Mouse (Mus musculus) neural tube, embryonic 11.5 days (tissue): ENCODE results near the gene Hoxb1. TPM values are rescaled to one million over a fixed set of nuclear protein-coding genes. Genes with fewer than 3 reads are reported as not detected.

ENCODE experiments used
- ATAC-seq: fragments of 200-750 bp; cut with Nextera tagmentation; 2 replicates; pipeline ENCODE4 v1.8.0; 2017; ENCODE audit warnings: moderate number of reproducible peaks, mild to moderate bottlenecking, moderate TSS enrichment, moderate library complexity; ENCODE audit not compliant: insufficient read depth, low FRiP score, low TSS enrichment
- DNase-seq: peaks from one replicate; pipeline ENCODE4 v3.0.0-alpha.2; 2015; ENCODE audit warnings: low spot score
- H3K27ac ChIP-seq: fragments of 300-500 bp; sonication (generic); 2 replicates; pipeline ENCODE4 v1.5.1; 2014; ENCODE audit warnings: low read depth, mild to moderate bottlenecking, low read length
- H3K27me3 ChIP-seq: fragments of 300-500 bp; sonication (generic); 2 replicates; pipeline ENCODE4 v1.6.1; 2014; ENCODE audit warnings: mild to moderate bottlenecking, low read length, mixed read lengths; ENCODE audit not compliant: control insufficient read depth, insufficient read depth
- H3K36me3 ChIP-seq: fragments of 300-500 bp; sonication (generic); 2 replicates; pipeline ENCODE4 v1.6.1; 2014; ENCODE audit warnings: mild to moderate bottlenecking, low read length, moderate library complexity, mixed read lengths; ENCODE audit not compliant: control insufficient read depth, insufficient read depth
- H3K4me1 ChIP-seq: fragments of 300-500 bp; sonication (generic); 2 replicates; pipeline ENCODE4 v1.6.1; 2014; ENCODE audit warnings: low read length, mixed read lengths; ENCODE audit not compliant: control insufficient read depth, insufficient read depth
- H3K4me2 ChIP-seq: fragments of 300-500 bp; sonication (generic); 2 replicates; pipeline ENCODE4 v1.6.1; 2014; ENCODE audit warnings: low read depth, mild to moderate bottlenecking, moderate library complexity
- H3K4me3 ChIP-seq: fragments of 300-500 bp; sonication (generic); 2 replicates; pipeline ENCODE4 v1.5.1; 2014; ENCODE audit warnings: low read depth, low read length
- H3K9ac ChIP-seq: fragments of 300-500 bp; sonication (generic); 2 replicates; pipeline ENCODE4 v1.6.1; 2014; ENCODE audit warnings: mild to moderate bottlenecking, low read length
- H3K9me3 ChIP-seq: fragments of 300-500 bp; sonication (generic); 2 replicates; pipeline ENCODE4 v1.6.1; 2016; ENCODE audit warnings: low read length; ENCODE audit not compliant: control insufficient read depth
- WGBS: fragments of 180-500 bp; shearing (Covaris S2); extraction: QIAGEN DNeasy Blood & Tissue Kit; methylation state at CpG from one replicate; pipeline ENCODE4 v1.1.7; 2014; 5-methylcytosine and 5-hydroxymethylcytosine counted together
- polyA plus RNA-seq: library from polyadenylated mRNA; unstranded; fragments of >200 nt; fragmentation: Nextera tagmentation; extraction: Ambion mirVana; gene quantifications from 2 replicates; pipeline ENCODE4 v1.2.1, GENCODE M21; 2014

The Hoxb1 gene
- polyA plus RNA-seq, 1 experiment from 2014 or later, result 17.2 TPM

- peak overlapping the region; percentile 16 for H3K9ac ChIP-seq
- no peaks in the 10 kb centered on the region for H3K36me3 ChIP-seq
- H3K27me3 ChIP-seq, result no peaks in the 10 kb centered on the region
- peaks cover 25% of the 10 kb centered on the region for H3K4me1 ChIP-seq
- H3K9me3 ChIP-seq, result no peaks in the 10 kb centered on the region
- peak overlapping the region; percentile 67 for H3K27ac ChIP-seq
- peak; percentile 86 for DNase-seq
- peak overlapping the region; percentile 27 for H3K4me3 ChIP-seq
- peak; percentile 71 for ATAC-seq
- peak overlapping the region; percentile 63 for H3K4me2 ChIP-seq
- WGBS, result 2% methylated on average over 35 of the region's 36 CpGs
Observed at GRCm38 (mm10) chr11:96407191-96408072, 41.9 kb downstream of the Hoxb1 start.

- H3K4me2 ChIP-seq, result peak overlapping the region; percentile 63
- no peaks in the 10 kb centered on the region for H3K36me3 ChIP-seq
- no peaks in the 10 kb centered on the region for H3K9me3 ChIP-seq
- WGBS, result 34% methylated on average over 14 of the region's 14 CpGs
- H3K27ac ChIP-seq, result no peak overlapping the region
- no peak overlapping the region; the same call in 1 of the 2 replicates for H3K4me3 ChIP-seq
- ATAC-seq, result no peak; the same call in 1 of the 2 replicates
- H3K9ac ChIP-seq, result no peak overlapping the region
- H3K27me3 ChIP-seq, result no peaks in the 10 kb centered on the region
- no peak for DNase-seq
- peaks cover 29% of the 10 kb centered on the region for H3K4me1 ChIP-seq
Observed at GRCm38 (mm10) chr11:96408234-96409010, 42.9 kb downstream of the Hoxb1 start.

- DNase-seq (no peak), ATAC-seq (no peak)
- no peak overlapping the region for H3K9ac ChIP-seq
- WGBS, result 83% methylated on average over 5 of the region's 5 CpGs
- H3K4me3 ChIP-seq, result no peak overlapping the region
- no peak overlapping the region for H3K4me2 ChIP-seq
- H3K27me3 ChIP-seq, result no peaks in the 10 kb centered on the region
- H3K4me1 ChIP-seq, result peaks cover 31% of the 10 kb centered on the region
- H3K27ac ChIP-seq, result no peak overlapping the region
- no peaks in the 10 kb centered on the region for H3K36me3 ChIP-seq
- no peaks in the 10 kb centered on the region for H3K9me3 ChIP-seq
Observed at GRCm38 (mm10) chr11:96411019-96411418, 45.5 kb downstream of the Hoxb1 start.

DNA sequence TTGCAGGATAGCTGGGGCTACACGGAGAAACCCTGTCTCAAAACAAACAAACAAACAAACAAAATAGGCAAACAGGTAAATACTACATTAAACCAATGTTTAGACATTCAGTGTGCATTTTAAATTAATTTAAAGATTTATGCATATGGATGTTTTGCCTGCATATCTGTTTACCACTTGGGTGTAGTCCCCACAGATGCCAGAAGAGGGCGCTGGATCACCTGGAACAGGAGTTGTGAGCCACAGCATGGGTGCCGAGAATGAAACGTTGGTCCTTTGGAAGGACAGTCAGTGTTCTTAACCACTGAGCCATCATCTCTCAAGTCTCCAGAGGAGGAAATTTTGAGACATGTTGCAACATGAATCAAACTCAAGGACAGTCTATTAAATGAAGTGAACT is 46.4 kb downstream of the Hoxb1 start:
- ATAC-seq, result no peak
- no peaks in the 10 kb centered on the region for H3K36me3 ChIP-seq
- no peak overlapping the region for H3K4me3 ChIP-seq
- WGBS, result 69% methylated on average over 4 of the region's 4 CpGs
- H3K9me3 ChIP-seq, result no peaks in the 10 kb centered on the region
- H3K4me2 ChIP-seq, result no peak overlapping the region
- H3K4me1 ChIP-seq, result peaks cover 26% of the 10 kb centered on the region
- H3K27ac ChIP-seq, result no peak overlapping the region
- no peak for DNase-seq
- no peak overlapping the region for H3K9ac ChIP-seq
- H3K27me3 ChIP-seq, result no peaks in the 10 kb centered on the region

DNA sequence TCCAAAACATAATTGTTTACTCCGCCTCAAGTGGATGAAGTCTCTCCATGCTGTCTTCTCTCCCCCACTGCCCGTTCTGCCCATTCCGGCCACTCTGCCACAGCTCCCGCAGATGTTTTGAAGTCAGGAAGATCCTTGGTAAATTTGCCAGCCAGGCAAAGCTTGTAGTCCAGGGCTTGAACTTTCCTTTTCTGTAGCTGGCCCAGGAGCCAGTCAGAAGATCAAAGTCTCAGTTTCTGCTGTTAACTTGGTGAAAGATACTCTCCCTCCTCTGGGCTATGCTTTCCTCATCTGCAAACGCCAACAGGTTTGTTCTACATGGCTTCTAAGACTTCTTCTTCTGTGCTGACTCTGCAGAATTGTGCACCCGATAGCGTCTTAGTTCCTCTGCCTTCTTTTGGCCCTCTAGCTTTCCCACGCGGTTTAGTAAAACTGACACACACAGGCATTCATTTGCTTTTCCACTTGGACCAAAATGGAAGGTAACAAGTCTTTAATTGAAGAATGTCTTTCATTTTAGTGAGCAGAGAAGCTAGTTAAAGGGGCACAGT is 47.5 kb downstream of the Hoxb1 start:
- Histone ChIP-seq H3K4me1 (peaks cover 18% of the 10 kb centered on the region; the same call in 1 of the 2 replicates), H3K4me2 (no peak overlapping the region), H3K9me3 (no peaks in the 10 kb centered on the region), H3K27me3 (no peaks in the 10 kb centered on the region), H3K4me3 (no peak overlapping the region), H3K9ac (no peak overlapping the region), H3K27ac (no peak overlapping the region), H3K36me3 (no peaks in the 10 kb centered on the region)
- DNase-seq (no peak), ATAC-seq (no peak)
- 80% methylated on average over 9 of the region's 9 CpGs for WGBS

DNA sequence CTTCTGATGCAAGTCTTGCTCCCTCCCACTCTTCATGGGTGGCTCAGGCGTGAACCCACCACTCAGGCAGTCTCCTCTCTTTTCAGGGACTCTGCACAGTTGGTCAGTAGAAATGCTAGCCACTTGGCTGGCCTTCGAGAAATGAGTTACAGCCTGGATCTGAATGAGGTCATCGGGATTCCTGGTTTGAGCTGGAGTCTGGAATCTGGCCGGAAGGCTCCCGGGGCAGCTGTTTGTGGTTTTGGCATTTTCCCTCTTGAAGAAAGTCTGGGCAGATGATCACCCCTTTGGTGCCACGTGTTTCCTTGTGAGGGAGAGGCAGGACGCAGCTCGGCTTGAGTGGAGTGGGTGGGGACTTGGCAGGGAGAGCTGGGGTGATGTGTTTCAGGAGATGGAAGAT is 48.0 kb downstream of the Hoxb1 start:
- Histone ChIP-seq H3K9me3 (no peaks in the 10 kb centered on the region), H3K4me2 (no peak overlapping the region), H3K36me3 (no peaks in the 10 kb centered on the region), H3K9ac (no peak overlapping the region), H3K4me1 (peaks cover 13% of the 10 kb centered on the region; the same call in 1 of the 2 replicates), H3K4me3 (no peak overlapping the region), H3K27ac (no peak overlapping the region), H3K27me3 (no peaks in the 10 kb centered on the region)
- DNase-seq (no peak), ATAC-seq (no peak)
- 41% methylated on average over 8 of the region's 8 CpGs for WGBS

GRCm38 (mm10) chr11:96414002-96414401 is 48.5 kb downstream of the Hoxb1 start:
- no peaks in the 10 kb centered on the region for H3K27me3 ChIP-seq
- DNase-seq (no peak), ATAC-seq (no peak)
- H3K4me3 ChIP-seq, result no peak overlapping the region
- H3K9ac ChIP-seq, result no peak overlapping the region
- H3K9me3 ChIP-seq, result no peaks in the 10 kb centered on the region
- WGBS, result 74% methylated on average over 2 of the region's 2 CpGs
- H3K36me3 ChIP-seq, result no peaks in the 10 kb centered on the region
- no peak overlapping the region for H3K27ac ChIP-seq
- H3K4me1 ChIP-seq, result peaks cover 9% of the 10 kb centered on the region; the same call in 1 of the 2 replicates
- no peak overlapping the region for H3K4me2 ChIP-seq
